Mouse (Mus musculus): ENCODE results near the gene Ppil4. TPM values are rescaled to one million over a fixed set of nuclear protein-coding genes. Genes with fewer than 3 reads are reported as not detected.
A peak's percentile ranks its signal among the peaks of the same experiment; 100 is the strongest.
"Not testable (repeated sequence)": the region's sequence is repeated elsewhere in the genome, so short reads cannot be mapped to it uniquely, and the experiment has no call there.

Gene Ppil4
- 25.2 and 30.3 TPM in 2 replicates for total RNA-seq (2021)
- long read RNA-seq, transcript Ppil4-201 (13 exons, 3,471 nt), result major isoform, 22 of 31 reads
- long read RNA-seq, partial matches to known transcripts, result 2 of 31 reads
- long read RNA-seq, other reads (novel, unspliced or antisense), result 7 of 31 reads

DNA sequence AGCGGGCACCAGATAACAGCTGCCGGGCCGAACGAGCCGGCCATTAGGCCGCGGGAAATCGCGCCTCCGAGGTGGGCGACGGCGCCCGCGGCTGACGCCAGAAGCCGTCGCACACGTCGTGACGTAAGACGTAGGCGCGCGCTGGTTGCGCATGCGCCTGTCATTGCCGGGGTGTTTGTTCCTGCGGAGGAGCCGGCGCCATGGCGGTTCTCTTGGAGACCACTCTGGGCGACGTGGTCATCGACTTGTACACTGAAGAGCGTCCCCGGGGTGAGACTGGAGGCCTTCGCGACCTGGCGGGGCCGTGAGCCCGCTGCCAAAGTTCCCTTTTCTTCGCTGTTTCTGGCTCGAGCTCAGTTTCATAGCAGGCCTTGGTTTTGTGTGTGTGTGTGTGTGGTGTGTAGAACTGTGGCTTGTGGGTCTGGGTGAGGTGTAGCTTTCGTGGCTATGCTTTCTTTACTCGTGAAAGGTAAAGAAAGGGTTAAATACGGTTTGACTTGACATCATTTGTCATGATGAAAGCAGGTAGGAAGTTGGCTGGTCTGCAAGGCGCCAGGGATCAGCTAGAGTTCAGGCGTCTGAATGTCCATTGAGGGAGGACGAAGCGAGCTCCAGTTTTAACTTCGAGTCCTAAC lies at the start of gene Ppil4, which contains the start of gene Ginm1:
TSS of gene Ppil4 (plus strand) at position 141 of the 635 bp plus-strand sequence.
TSS of gene Ginm1 (minus strand) at position 74 of the 635 bp plus-strand sequence.
- peak; percentile 89 for DNase-seq

DNA sequence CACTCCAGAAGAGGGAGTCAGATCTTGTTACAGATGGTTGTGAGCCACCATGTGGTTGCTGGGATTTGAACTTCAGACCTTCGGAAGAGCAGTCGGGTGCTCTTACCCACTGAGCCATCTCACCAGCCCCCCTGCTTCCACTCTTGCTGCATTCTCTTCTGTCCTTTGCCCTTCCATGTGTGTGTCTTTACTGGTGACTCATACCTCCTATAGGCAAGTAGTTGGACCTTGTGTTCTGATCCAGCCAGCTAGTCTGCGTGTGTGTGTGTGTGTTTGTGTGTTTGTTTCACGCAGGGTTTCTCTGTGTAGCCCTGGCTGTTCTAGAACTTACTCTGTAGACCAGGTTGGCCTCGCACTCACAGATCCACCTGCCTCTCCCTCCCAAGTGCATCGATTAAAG lies 47.2 kb upstream of the Ppil4 start:
- DNase-seq, result not testable (repeated sequence)

DNA sequence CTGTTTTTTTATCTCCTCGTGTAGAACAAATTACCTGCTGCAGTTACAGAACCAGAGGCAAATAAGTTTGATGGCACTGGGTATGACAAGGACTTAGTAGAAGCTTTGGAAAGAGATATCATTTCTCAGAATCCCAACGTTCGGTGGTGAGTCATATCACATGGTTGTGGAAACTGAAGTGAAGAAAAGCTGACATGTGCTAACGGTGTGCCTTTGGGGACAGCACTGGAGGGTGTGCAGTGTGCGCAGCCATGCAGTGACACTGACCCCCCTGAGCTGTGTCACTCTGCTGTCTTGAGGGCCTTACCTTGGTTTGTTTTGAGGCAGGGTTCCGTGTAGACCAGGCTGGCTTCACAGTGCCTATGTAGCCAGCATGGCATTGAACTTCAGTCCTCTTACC lies 43.9 kb upstream of the Ppil4 start:
- no peak for DNase-seq

DNA sequence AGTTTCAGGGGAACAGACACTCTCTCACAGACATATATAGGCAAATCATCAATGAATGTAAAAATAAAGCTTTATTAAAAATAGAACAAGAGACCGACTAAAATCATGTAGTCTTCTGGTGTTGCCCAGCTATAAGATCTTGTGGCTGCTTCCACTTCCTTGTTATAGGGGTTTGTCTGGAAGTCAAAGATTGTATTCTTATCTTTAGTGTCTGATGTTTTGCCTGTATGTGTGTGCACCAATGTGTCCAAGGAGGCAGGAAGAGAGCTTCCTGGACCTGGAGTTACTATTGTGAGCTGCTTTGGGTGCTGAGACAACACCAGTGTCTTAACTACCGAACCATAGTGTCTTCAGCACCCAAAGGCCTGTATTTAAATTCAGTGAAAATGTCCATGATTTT lies 35.1 kb upstream of the Ppil4 start:
- no peak for DNase-seq

DNA sequence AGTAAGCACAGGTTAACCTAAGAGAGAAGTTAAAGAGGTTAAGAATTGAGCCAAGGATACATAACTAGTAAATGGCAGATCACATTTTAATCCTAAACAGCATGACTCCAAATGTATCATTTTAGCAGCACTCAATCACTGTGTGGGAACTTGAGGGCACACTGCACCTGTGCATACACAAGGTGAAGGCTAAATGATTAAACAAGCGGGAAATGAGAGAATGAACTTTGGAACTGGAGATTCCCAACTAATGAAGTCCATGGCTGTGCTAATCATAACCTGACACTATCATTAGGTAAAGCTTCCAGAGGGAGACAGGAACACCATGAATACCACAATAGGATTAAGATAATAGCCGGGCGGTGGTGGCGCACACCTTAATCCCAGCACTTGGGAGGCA lies 20.3 kb upstream of the Ppil4 start:
- DNase-seq, result no peak

DNA sequence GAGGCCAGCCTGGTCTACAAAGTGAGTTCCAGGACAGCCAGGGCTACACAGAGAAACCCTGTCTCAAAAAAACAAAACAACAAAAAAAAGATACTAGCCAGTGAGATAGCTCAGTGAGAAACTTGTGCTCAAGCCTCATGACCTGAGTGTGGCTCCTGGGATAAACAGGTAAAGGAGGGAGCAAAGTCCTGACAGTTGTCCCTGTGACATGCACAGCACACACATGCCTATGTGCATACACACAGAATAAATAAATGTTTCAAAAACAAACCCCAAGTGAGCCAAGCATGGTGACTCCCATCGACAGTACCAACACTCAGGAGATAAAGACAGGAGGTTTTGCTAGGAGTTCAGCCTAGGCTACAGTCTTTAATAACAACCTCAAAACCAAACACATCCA lies 19.9 kb upstream of the Ppil4 start:
- no peak for DNase-seq

DNA sequence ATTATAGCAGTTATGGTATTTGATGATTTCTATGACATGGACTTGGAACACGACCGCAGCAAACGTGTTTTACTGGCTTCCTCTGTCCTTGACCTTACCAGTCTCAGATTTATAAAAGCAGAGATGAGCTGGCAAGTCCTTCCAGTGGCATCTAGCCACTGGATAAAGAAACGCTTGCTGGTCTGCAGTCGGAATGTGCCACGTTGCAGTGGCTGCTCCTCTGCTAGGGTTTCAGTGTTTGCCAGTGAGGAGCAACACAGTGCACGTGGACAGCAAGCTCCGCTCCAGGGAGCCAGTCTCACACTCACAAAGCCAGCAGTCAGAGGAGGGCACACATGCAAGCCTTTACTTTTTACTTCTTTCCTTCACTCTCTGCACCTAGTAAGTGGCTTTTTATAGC lies 17.3 kb upstream of the Ppil4 start:
- peak; percentile 32 for DNase-seq

DNA sequence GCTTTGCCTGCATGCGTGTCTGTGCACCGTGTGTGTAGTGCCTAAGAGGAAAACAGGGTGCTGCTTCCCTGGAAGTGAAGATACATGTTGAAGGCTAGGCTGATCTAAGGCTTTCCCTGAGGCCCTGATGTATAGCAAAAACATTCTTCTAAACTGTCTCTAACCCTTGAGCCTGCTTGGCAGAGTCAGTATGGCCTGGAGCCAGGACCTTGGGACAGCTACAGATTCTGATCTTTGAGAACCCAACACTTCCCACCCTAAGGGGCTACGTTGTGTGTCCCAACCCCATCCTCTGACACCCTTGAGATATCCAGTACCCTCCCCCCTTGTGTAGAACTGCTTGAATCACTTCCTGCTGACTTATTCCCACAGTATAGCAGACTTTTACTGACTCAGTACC lies 14.3 kb upstream of the Ppil4 start:
- DNase-seq, result peak; percentile 57

DNA sequence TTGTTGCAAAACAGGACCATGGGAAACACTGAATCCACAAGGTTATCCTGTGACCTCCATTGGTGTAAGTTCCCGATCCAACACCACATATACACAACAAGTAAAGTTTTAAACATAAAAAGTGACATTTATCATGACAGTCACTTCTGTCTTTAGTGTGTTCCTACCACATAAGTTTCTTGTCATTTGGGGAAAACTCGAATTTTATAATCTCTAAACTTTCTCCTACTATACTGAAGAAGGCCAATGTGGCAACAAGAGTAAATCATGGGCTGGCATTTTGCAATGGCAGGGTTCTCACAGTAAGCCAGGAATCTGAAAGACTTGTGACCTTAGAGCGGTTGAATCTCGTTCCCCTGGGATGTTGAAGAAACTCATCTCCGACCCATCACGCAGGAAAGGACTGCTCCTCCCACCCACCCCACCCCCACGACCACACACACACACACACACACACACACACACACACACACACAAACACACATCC lies 12.9 kb upstream of the Ppil4 start:
- no peak for DNase-seq

DNA sequence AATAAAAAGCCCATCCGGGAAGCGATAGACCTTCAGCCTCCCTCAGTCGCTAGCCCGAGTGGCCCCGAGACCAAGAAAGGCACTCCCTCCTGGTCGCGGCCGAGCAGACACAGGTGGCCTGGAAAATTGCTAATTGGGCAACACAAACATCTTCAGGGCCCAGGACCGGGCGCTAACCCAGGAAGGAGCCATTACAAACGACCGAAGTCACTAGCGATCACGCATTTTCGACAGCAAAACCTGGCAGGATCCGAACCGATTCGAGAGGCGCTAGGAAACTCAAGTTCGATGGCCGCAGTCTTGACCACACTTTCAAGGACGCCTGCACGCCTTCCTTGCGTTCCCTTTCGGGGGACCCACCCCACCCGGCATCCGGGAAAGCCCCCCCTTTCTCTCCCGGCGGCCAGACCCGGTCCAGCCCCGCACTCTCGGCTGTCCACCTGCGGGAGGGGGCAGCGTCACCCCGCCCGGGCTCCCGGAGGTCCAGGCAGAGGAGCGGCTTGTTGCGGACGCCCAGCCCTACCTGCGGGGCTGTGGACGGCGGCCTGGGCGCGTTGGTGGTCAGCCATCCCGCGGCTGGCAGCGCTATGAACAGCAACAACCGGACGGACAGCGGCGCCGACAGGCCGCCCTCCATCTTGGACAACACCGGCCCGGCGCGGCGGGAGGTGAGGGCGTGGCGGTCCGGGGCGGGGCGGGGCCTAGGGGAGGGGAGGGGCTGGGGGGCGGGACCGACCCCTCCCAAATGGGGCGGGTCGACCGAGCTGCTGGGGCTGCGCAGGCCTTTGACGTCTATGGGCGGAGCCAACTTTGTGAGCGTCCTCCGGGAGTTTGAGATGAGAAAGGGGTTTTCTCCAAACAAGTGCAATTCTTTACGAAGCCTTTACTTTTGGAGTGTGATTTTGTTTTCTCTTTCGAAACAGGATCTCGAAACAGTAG lies 12.2 kb upstream of the Ppil4 start:
- DNase-seq, result peak; percentile 93

DNA sequence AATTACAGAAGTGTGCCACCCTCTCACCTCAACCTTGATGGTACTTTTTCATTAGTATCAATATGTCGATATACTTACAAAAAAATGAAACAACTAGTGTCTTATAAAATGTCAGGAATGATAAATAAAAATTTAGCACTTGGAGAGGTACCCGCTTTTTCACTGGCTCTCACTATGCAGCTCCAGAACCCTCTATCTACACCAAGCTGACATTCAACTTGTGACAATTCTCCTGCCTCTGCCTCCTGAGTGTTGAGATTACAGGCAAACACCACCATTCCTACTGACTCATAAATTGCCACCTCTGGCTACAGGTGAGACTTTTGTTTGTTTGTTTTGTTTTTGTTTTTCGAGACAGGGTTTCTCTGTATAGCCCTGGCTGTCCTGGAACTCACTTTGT lies 11.5 kb upstream of the Ppil4 start:
- DNase-seq, result no peak

DNA sequence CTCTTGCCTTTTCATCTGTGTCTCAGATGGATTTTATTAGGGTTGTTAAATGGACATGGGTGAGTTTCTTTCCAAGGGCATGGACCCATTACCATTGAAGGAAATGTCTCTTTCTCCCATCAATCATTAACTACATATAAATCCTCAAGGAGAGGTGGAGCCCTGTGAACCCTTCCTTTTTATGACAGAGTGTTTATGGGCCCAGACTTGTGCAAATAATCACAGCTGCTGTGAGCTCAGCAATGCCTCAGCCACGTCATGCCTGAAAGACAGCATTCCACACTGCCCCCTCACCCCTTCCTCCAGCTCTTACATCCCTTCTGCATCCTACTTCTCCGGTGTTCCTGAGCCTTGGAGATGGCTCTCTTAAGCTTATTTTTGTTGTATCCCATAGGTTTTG lies 5.4 kb upstream of the Ppil4 start:
- DNase-seq, result no peak

DNA sequence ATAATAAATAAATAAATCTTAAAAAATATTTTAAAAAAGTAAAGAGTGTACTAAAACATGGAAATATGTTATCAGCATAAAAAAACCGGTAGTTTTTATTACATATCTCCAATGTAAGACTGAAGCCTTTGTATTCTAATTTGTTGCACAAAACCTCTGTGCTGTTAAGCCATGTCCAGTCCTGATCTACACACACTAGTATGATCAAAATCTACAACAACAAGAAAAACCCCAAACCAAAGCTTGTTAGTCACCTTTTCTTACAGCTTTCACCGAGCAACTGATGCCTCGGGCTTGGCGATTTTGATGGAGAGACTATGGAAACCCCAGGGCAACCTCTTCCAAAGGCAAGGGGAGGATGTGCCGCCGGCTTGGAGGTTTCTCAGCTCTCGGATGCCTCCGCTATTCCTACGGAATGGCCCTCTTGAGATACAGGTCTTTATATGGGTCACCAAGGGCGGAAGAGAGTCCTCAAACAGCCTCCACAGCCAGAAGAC lies 389 bp upstream of the Ppil4 start:
- DNase-seq, result no peak

DNA sequence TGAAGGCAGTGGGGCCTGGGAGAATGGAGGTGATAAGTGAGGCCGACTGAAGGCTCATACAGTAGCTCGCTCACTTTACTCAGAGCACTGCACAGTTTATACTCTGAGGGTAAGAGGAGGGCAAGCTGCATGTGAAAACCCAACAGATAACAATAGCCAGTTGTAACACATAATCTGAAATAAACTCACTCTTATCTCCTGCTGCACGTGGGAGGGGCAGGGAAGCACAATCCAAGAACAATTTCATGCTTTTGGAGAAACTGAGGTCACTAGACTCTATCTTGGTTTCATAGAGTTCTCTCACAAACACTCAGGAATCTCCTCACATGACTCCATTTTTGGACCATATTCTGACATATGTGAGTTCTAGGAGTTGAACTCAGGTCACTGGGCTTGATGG lies 8.6 kb downstream of the Ppil4 start:
- DNase-seq, result no peak

DNA sequence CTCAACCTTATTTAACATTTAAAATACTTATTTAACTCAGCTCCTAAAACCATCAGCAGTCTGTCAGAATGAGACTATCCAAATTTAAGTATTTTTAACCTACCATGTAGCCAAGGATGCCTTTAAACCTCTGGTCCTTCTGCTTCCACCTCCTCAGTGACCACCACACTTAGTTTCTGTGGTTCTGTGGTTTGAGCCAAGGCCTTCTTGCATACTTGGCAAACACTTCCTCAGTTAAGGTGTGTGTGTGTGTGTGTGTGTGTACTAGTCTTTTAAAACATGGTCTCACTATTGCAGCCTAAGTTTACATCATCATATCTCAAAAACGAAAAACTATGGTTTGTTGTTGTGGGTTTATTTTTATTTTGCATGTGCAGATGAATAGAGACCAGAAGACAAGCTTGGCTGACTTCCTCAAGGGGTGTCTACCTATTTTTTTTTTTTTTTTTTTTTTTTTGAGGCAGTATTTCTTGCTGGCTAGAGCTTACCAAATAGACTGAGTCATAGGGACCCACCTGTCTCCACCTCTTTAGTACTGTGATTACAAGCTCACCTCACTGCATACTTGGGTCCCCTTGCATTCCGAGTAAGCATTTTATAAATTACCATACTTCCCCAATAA lies 9.9 kb downstream of the Ppil4 start:
- no peak for DNase-seq

DNA sequence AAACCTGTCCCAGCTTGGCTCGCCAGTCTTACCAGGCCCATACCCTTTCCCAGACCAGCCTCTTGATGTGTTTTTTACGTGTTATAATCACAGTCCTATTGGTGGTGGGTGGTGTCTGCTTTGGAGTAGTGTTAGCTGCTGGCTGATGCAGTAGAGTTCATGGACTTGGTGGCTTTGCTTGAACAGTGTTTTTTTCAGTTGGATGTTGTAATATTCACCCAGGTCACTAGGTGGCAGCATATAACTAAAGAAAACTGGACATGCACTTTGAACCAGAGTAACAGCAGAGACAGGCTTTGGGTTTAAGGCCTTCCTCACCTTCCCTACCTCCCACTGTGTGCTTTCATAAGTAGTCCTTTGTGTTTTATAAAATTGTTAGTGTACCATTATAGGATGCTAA lies 17.2 kb downstream of the Ppil4 start:
- no peak for DNase-seq

DNA sequence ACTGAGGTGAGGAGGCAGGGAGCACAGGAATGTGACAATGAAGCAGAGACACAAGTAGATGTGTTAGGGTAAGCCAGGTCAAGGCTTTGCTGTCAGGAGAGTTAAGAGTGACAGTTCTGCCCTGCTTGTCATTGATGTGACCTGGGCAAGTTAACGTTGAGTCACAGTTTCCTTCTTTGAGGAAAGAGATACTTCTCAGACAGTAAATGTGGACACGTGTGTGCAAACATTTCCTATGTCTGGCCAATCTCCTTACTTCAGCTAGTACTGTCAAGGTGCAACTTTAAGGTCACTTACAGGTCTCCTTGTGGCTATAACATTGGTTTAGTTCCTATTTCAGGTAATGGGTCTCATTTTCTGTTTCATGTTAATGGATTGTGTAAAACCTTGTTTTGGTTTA lies 23.8 kb downstream of the Ppil4 start:
- no peak for DNase-seq

DNA sequence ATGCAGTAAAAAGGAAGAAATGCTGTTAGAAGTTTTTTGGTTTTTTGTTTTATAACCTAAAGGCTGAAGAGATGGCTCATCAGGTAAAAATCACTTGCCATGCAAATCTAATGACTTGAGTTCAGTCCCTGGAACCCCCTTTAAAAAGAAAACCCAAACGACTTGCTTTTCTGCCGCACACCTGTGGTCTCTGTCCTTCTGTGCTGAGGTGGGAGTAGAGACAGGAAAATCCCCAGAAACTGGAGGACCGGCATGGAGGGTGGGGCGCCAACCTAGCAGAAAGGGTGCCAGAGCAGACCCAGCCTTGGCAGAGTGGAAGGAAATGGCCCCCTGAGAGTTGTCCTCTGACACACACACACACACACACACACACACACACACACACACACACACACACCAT lies 26.0 kb downstream of the Ppil4 start:
- DNase-seq, result no peak

DNA sequence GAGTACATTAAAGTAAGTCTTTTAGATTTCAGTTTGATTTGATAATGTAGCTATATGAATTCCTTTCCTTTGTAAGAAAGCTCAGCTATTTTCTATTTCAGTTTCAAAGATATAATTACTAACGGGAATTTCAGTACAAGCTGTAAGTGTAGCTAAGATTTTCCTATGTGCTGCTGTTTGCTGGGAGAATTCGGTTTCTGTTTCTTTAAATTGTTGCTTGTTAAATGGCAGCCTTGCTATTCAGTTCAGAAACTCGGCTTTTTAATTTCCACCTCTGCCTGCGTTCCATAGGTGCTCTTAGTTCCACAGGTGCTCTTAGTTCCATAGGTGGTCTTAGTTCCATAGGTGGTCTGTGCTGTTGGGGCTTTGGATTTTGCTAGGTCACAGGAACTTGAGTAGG lies 26.5 kb downstream of the Ppil4 start:
- DNase-seq, result no peak

DNA sequence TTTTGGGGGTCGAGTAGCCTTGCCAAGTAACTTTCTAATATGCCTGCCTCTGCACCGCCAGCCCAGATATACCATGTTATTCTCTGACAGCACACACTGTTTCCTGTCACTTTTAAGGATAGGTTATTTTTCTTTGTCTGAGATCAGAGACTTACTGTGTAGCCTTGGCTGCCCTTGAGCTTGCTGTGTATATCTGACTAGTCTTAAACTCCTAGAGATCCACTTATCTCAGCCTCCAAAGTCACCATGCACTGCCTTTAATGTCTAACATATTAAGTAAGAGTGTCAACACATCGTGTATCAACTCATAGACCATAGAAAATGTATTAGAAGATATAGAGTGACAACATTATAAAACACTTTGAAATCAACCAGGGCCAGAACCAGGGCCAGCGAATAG lies 26.9 kb downstream of the Ppil4 start:
- DNase-seq, result no peak

DNA sequence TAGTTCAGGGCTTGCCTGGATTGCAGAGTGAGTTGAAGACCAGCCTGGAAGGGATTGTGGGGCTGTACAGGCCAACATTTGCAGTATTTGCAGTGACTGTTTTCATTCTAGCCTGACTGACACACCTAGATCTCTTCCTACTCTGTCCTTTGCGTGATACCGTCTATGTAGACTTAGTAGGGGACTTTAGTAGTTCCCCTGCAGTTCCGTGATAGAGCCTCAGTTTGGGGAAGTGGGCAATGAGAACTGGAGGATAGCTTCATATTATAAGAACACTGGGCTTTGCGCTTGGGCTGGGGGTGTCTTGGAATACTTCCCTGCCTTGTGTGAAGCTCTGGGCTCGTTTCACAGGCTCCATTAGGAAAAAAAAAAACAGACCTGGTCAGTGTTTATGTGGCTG lies 27.5 kb downstream of the Ppil4 start:
- DNase-seq, result no peak

DNA sequence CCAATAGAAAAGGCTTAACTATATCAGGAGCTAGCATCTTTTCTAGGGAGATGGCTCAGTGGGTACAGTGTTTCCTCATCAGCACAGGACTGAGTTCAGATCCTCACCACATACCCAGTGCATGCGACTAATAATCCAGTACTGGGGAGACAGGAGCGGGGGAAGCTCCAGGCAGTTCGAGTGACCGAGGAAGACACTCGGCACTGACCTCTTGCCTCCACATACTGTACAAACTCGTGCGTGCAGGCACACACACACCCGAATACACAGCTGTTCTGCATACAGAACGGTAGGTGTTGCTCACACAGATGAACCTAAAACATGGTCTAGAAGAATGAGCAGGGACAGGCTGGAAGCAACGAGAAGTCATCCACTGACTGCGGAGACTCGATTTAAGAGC lies 29.3 kb downstream of the Ppil4 start:
- no peak for DNase-seq

All from adrenal gland, postnatal 25 days (tissue).